ENCODE assay signal across 13 mouse cellular contexts in genomic region chr2:181671984-181672383, GRCm38 (mm10). TPM values are rescaled to one million over a fixed set of nuclear protein-coding genes. Genes with fewer than 3 reads are reported as not detected.
DNase-seq lines count a peak whose midpoint lies in the region; ATAC-seq and TF ChIP-seq lines count a peak whose summit lies in the region.
"Had no signal": no experiment of that assay in that cellular context is flagged by ENCODE, and none has a peak within 500 bp of the region (broad histone marks: within the 10 kb centered on the region; RNA-seq: fewer than 3 reads in every experiment).

No protein-coding gene starts in this region.

- no peak for ATAC-seq in CD4-positive, CD25-positive, alpha-beta regulatory T cell, adult 4 months
- ATAC-seq: inflammation-experienced regulatory T-cells, adult 6 months; liver, postnatal 0 days had no signal

- no peak for TF ChIP-seq POLR2A in kidney, adult 2 months (IDR thresholded peaks at IDR 0.05; ENCODE audit: low read depth, low read length)
- TF ChIP-seq POLR2A in testis, adult 2 months (IDR thresholded peaks at IDR 0.05; ENCODE audit: control insufficient read depth, low read depth, low read length), result no peak

- WGBS in kidney, adult 2 months, result 34% methylated on average over 7 of the region's 7 CpGs

- peak overlapping the region; percentile 78 for H3K4me3 ChIP-seq in gastrocnemius, adult 2 months
- H3K4me3 ChIP-seq in kidney, adult 2 months (ENCODE audit: insufficient read depth, low read depth, low read length), result peak overlapping the region; percentile 34; the same call in 1 of the 2 replicates
- peak overlapping the region; percentile 82 for H3K4me3 ChIP-seq in testis, adult 2 months (ENCODE audit: control insufficient read depth, low read depth, low read length)

- H3K4me1 ChIP-seq in kidney, adult 2 months (ENCODE audit: control insufficient read depth, insufficient read depth, low read length), result no peaks in the 10 kb centered on the region
- H3K4me1 ChIP-seq in testis, adult 2 months (ENCODE audit: control insufficient read depth, insufficient read depth, low read length), result peaks cover 32% of the 10 kb centered on the region

- H3K27me3 ChIP-seq in kidney, adult 2 months (replicated peaks; ENCODE audit: control insufficient read depth, insufficient read depth, low read length), result no peaks in the 10 kb centered on the region; the same call in 1 of the 2 replicates
- no peaks in the 10 kb centered on the region for H3K27me3 ChIP-seq in testis, adult 2 months (ENCODE audit: control insufficient read depth, insufficient read depth, low read length)

- no peak for TF ChIP-seq CTCF in gastrocnemius, adult 2 months (IDR thresholded peaks at IDR 0.05)
- no peak for TF ChIP-seq CTCF in kidney, adult 2 months (conservative IDR thresholded peaks at IDR 0.05; ENCODE audit: insufficient read depth, insufficient read length, low read depth, low read length)
- TF ChIP-seq CTCF in testis, adult 2 months (IDR thresholded peaks at IDR 0.05; ENCODE audit: control insufficient read depth, insufficient read depth, insufficient replicate concordance, low read depth, low read length), result no peak

- H3K36me3 ChIP-seq in kidney, adult 2 months (ENCODE audit: control insufficient read depth, insufficient read depth, low read length), result no peaks in the 10 kb centered on the region
- H3K36me3 ChIP-seq in testis, adult 2 months (ENCODE audit: control insufficient read depth, insufficient read depth, low read length), result no peaks in the 10 kb centered on the region

- peak overlapping the region; percentile 90 for H3K27ac ChIP-seq in gastrocnemius, adult 2 months
- peak overlapping the region; percentile 59; the same call in 1 of the 2 replicates for H3K27ac ChIP-seq in kidney, adult 2 months (ENCODE audit: insufficient read depth, low read depth, low read length)
- H3K27ac ChIP-seq in testis, adult 2 months (ENCODE audit: control insufficient read depth, insufficient read depth, low read depth, low read length), result no peak overlapping the region

- DNase-seq in gastrocnemius, adult 2 months, result no peak
- no peak for DNase-seq in gastrocnemius, postnatal 25 days
- no peak for DNase-seq in kidney, adult 2 months
- no peak for DNase-seq in kidney, postnatal 10 days
- DNase-seq in testis, postnatal 14 days (ENCODE audit: low spot score), result no peak
- no peak for DNase-seq in cerebellum, postnatal 14 days
- DNase-seq: layer of hippocampus, postnatal 36 days; thymus, postnatal 4 days had no signal

- intact Hi-C loops in gastrocnemius, adult 2 months (cut with DNase I), result no loop called here

RNA-seq across cellular contexts. Expression of gene Sox18, which starts 0.5 kb away (rescaled TPM):
- total RNA-seq in gastrocnemius, adult 2 months (2021), result 10 to 100 TPM; 10.4 to 15.3 TPM
- 10 to 100 TPM; 10.5 to 12.7 TPM for total RNA-seq in gastrocnemius, postnatal 25 days (2021)
- 53.9 and 59.0 TPM in 2 replicates for polyA plus RNA-seq in kidney, adult 2 months (2012; rRNA removed)
- polyA plus RNA-seq in testis, adult 2 months (2012; rRNA removed), result 5.0 and 5.5 TPM in 2 replicates
- polyA plus RNA-seq in CD4-positive, CD25-positive, alpha-beta regulatory T cell, adult 4 months (2017; shearing (Covaris generic)), result not detected
- polyA plus RNA-seq: inflammation-experienced regulatory T-cells, adult 6 months had no signal

RNA-seq across cellular contexts. Expression of gene Tcea2, which starts 8.1 kb away (rescaled TPM):
- total RNA-seq in gastrocnemius, adult 2 months (2021), result 1 to 10 TPM; 6.9 to 7.6 TPM
- 1 to 10 TPM; 6.0 to 7.2 TPM for total RNA-seq in gastrocnemius, postnatal 25 days (2021)
- 19.2 and 19.5 TPM in 2 replicates for polyA plus RNA-seq in kidney, adult 2 months (2012; rRNA removed)
- polyA plus RNA-seq in testis, adult 2 months (2012; rRNA removed), result 577 and 632 TPM in 2 replicates
- 10 to 100 TPM; 14.3 to 16.0 TPM for polyA plus RNA-seq in CD4-positive, CD25-positive, alpha-beta regulatory T cell, adult 4 months (2017; shearing (Covaris generic))

RNA-seq across cellular contexts. Expression of gene Gm29797, which starts 15.2 kb away (rescaled TPM):
- not detected for total RNA-seq in gastrocnemius, adult 2 months (2021)
- total RNA-seq in gastrocnemius, postnatal 25 days (2021), result not detected
- polyA plus RNA-seq in kidney, adult 2 months (2012; rRNA removed), result 0.11 TPM in 1 of 2 replicates, not detected in the other
- 0.16 TPM in 1 of 2 replicates, not detected in the other for polyA plus RNA-seq in testis, adult 2 months (2012; rRNA removed)
- not detected for polyA plus RNA-seq in CD4-positive, CD25-positive, alpha-beta regulatory T cell, adult 4 months (2017; shearing (Covaris generic))
- polyA plus RNA-seq: inflammation-experienced regulatory T-cells, adult 6 months; liver, postnatal 0 days; spleen, adult 2 months had no signal

RNA-seq across cellular contexts. Expression of gene Rgs19, which starts 21.8 kb away (rescaled TPM):
- 1 to 10 TPM; 2.7 to 2.8 TPM for total RNA-seq in gastrocnemius, adult 2 months (2021)
- total RNA-seq in gastrocnemius, postnatal 25 days (2021), result 1 to 10 TPM; 2.6 to 6.1 TPM
- polyA plus RNA-seq in kidney, adult 2 months (2012; rRNA removed), result 21.5 and 24.0 TPM in 2 replicates
- 25.7 and 28.2 TPM in 2 replicates for polyA plus RNA-seq in testis, adult 2 months (2012; rRNA removed)
- 100 to 1,000 TPM; 174 to 198 TPM for polyA plus RNA-seq in CD4-positive, CD25-positive, alpha-beta regulatory T cell, adult 4 months (2017; shearing (Covaris generic))

RNA-seq across cellular contexts. Expression of gene Lkaaear1, which starts 26.3 kb away (rescaled TPM):
- not detected for total RNA-seq in gastrocnemius, adult 2 months (2021)
- total RNA-seq in gastrocnemius, postnatal 25 days (2021), result not detected
- polyA plus RNA-seq in kidney, adult 2 months (2012; rRNA removed), result not detected in 2 replicates
- 409 and 417 TPM in 2 replicates for polyA plus RNA-seq in testis, adult 2 months (2012; rRNA removed)
- not detected for polyA plus RNA-seq in CD4-positive, CD25-positive, alpha-beta regulatory T cell, adult 4 months (2017; shearing (Covaris generic))
- total RNA-seq: layer of hippocampus, postnatal 36 days had no signal
- polyA plus RNA-seq: inflammation-experienced regulatory T-cells, adult 6 months; liver, postnatal 0 days; spleen, adult 2 months had no signal

Comparison
In these comparisons a context has a peak if more than half of its experiments do, and no peak if none do; other contexts are left out.
1. RNA of gene Tcea2, which starts 8.1 kb away (polyA plus RNA-seq): 577 to 632 TPM in testis, adult 2 months; 19.2 to 19.5 TPM in kidney, adult 2 months and 14.3 to 16.0 TPM in CD4-positive, CD25-positive, alpha-beta regulatory T cell, adult 4 months; every median in the first group is over 10 times any median in the second.
2. Peak in every context shown above with its lines, with median percentiles within 50 percentile points of each other: H3K4me3 ChIP-seq.